Mouse (Mus musculus): ENCODE results near the gene Draxin. TPM values are rescaled to one million over a fixed set of nuclear protein-coding genes. Genes with fewer than 3 reads are reported as not detected.

Gene Draxin
- total and polyA plus RNA-seq, 2 experiments from 2014 or later, result 0.01 TPM; not detected in 1

GRCm38 (mm10) chr4:148158436-148159348 is 28.2 kb upstream of the Draxin start:
- peaks cover 14% of the 10 kb centered on the region; the same call in 1 of the 2 replicates for H3K36me3 ChIP-seq (replicated peaks; ENCODE audit: control insufficient read depth, insufficient read depth, low read length)
- peak overlapping the region; percentile 74 for H3K27ac ChIP-seq (ENCODE audit: low read depth)
- H3K9me3 ChIP-seq (replicated peaks; ENCODE audit: control insufficient read depth, low read length), result no peaks in the 10 kb centered on the region
- no peak for DNase-seq (ENCODE audit: low spot score)
- peaks cover 41% of the 10 kb centered on the region for H3K27me3 ChIP-seq (ENCODE audit: control insufficient read depth, insufficient read depth, low read length)
- H3K4me1 ChIP-seq (ENCODE audit: control insufficient read depth, insufficient read depth), result 0 out of 2 replicates have a peak, but pooled peaks cover 5% of the 10 kb centered on the region
- H3K9ac ChIP-seq (replicated peaks; ENCODE audit: low read depth, low read length), result peak overlapping the region; percentile 66
- H3K4me2 ChIP-seq (ENCODE audit: low read depth, low read length), result peak overlapping the region; percentile 95
- WGBS, result 28% methylated on average over 27 of the region's 27 CpGs
- ATAC-seq (ENCODE audit: insufficient read depth, low read depth), result no peak
- TF ChIP-seq CTCF (IDR thresholded peaks at IDR 0.05; ENCODE audit: low read depth) (no peak), EP300 (IDR thresholded peaks at IDR 0.05; ENCODE audit: low read depth) (no peak)
- peak overlapping the region; percentile 69 for H3K4me3 ChIP-seq (ENCODE audit: low read depth, low read length)

- TF ChIP-seq CTCF (IDR thresholded peaks at IDR 0.05; ENCODE audit: low read depth) (peak; percentile 49), EP300 (IDR thresholded peaks at IDR 0.05; ENCODE audit: low read depth) (no peak)
- WGBS, result 58% methylated on average over 3 of the region's 3 CpGs
- no peaks in the 10 kb centered on the region for H3K9me3 ChIP-seq (replicated peaks; ENCODE audit: control insufficient read depth, low read length)
- DNase-seq (ENCODE audit: low spot score) (no peak), ATAC-seq (ENCODE audit: insufficient read depth, low read depth) (no peak)
- H3K27ac ChIP-seq (ENCODE audit: low read depth), result no peak overlapping the region
- H3K9ac ChIP-seq (replicated peaks; ENCODE audit: low read depth, low read length), result no peak overlapping the region
- H3K4me3 ChIP-seq (ENCODE audit: low read depth, low read length), result no peak overlapping the region
- H3K36me3 ChIP-seq (replicated peaks; ENCODE audit: control insufficient read depth, insufficient read depth, low read length), result peaks cover 18% of the 10 kb centered on the region; the same call in 1 of the 2 replicates
- H3K27me3 ChIP-seq (ENCODE audit: control insufficient read depth, insufficient read depth, low read length), result peaks cover 5% of the 10 kb centered on the region
- H3K4me1 ChIP-seq (ENCODE audit: control insufficient read depth, insufficient read depth), result 0 out of 2 replicates have a peak, but pooled peaks cover 5% of the 10 kb centered on the region
- no peak overlapping the region for H3K4me2 ChIP-seq (ENCODE audit: low read depth, low read length)
These were observed 24.5 kb upstream of the Draxin start for GRCm38 (mm10) chr4:148154982-148155381.

GRCm38 (mm10) chr4:148154006-148154405 is 23.5 kb upstream of the Draxin start:
- no peak overlapping the region for H3K27ac ChIP-seq (ENCODE audit: low read depth)
- no peaks in the 10 kb centered on the region; the same call in 1 of the 2 replicates for H3K27me3 ChIP-seq (ENCODE audit: control insufficient read depth, insufficient read depth, low read length)
- H3K9ac ChIP-seq (replicated peaks; ENCODE audit: low read depth, low read length), result no peak overlapping the region
- no peak for DNase-seq (ENCODE audit: low spot score)
- peaks cover 18% of the 10 kb centered on the region; the same call in 1 of the 2 replicates for H3K36me3 ChIP-seq (replicated peaks; ENCODE audit: control insufficient read depth, insufficient read depth, low read length)
- 0 out of 2 replicates have a peak, but pooled peaks cover 5% of the 10 kb centered on the region for H3K4me1 ChIP-seq (ENCODE audit: control insufficient read depth, insufficient read depth)
- H3K4me3 ChIP-seq (ENCODE audit: low read depth, low read length), result no peak overlapping the region
- 89% methylated on average over 4 of the region's 4 CpGs for WGBS
- no peak for ATAC-seq (ENCODE audit: insufficient read depth, low read depth)
- no peak overlapping the region for H3K4me2 ChIP-seq (ENCODE audit: low read depth, low read length)
- H3K9me3 ChIP-seq (replicated peaks; ENCODE audit: control insufficient read depth, low read length), result no peaks in the 10 kb centered on the region
- no peak for TF ChIP-seq EP300 (IDR thresholded peaks at IDR 0.05; ENCODE audit: low read depth)
- TF ChIP-seq CTCF (IDR thresholded peaks at IDR 0.05; ENCODE audit: low read depth), result no peak

GRCm38 (mm10) chr4:148152547-148152946 is 22.0 kb upstream of the Draxin start:
- ATAC-seq (ENCODE audit: insufficient read depth, low read depth) (no peak), DNase-seq (ENCODE audit: low spot score) (no peak)
- Histone ChIP-seq H3K9me3 (replicated peaks; ENCODE audit: control insufficient read depth, low read length) (no peaks in the 10 kb centered on the region), H3K27ac (ENCODE audit: low read depth) (no peak overlapping the region), H3K9ac (replicated peaks; ENCODE audit: low read depth, low read length) (no peak overlapping the region), H3K27me3 (ENCODE audit: control insufficient read depth, insufficient read depth, low read length) (no peaks in the 10 kb centered on the region), H3K4me2 (ENCODE audit: low read depth, low read length) (no peak overlapping the region), H3K4me3 (ENCODE audit: low read depth, low read length) (no peak overlapping the region), H3K36me3 (replicated peaks; ENCODE audit: control insufficient read depth, insufficient read depth, low read length) (peaks cover 22% of the 10 kb centered on the region), H3K4me1 (ENCODE audit: control insufficient read depth, insufficient read depth) (no peaks in the 10 kb centered on the region)
- WGBS, result 80% methylated on average over 5 of the region's 5 CpGs
- no peak for TF ChIP-seq EP300 (IDR thresholded peaks at IDR 0.05; ENCODE audit: low read depth)
- TF ChIP-seq CTCF (IDR thresholded peaks at IDR 0.05; ENCODE audit: low read depth), result no peak

- H3K36me3 ChIP-seq (replicated peaks; ENCODE audit: control insufficient read depth, insufficient read depth, low read length), result peaks cover 25% of the 10 kb centered on the region
- ATAC-seq (ENCODE audit: insufficient read depth, low read depth), result peak; percentile 92
- no peak for TF ChIP-seq EP300 (IDR thresholded peaks at IDR 0.05; ENCODE audit: low read depth)
- TF ChIP-seq CTCF (IDR thresholded peaks at IDR 0.05; ENCODE audit: low read depth), result peak; percentile 76
These were observed 21.0 kb upstream of the Draxin start, which contains the start of gene Fbxo6 for GRCm38 (mm10) chr4:148151267-148152168. TSS of gene Fbxo6 (minus strand) at chr4:148152140.

More at GRCm38 (mm10) chr4:148151267-148152168, 21.0 kb upstream of the Draxin start, which contains the start of gene Fbxo6:
- no peaks in the 10 kb centered on the region for H3K27me3 ChIP-seq (ENCODE audit: control insufficient read depth, insufficient read depth, low read length)
- under 1% methylated on average over 52 of the region's 67 CpGs for WGBS
- H3K27ac ChIP-seq (ENCODE audit: low read depth), result peak within 1 kb of the TSS; percentile 96
- peak within 1 kb of the TSS; percentile 83 for H3K9ac ChIP-seq (replicated peaks; ENCODE audit: low read depth, low read length)
- peak; percentile 87 for DNase-seq (ENCODE audit: low spot score)
- no peaks in the 10 kb centered on the region for H3K9me3 ChIP-seq (replicated peaks; ENCODE audit: control insufficient read depth, low read length)
- peak within 1 kb of the TSS; percentile 96 for H3K4me2 ChIP-seq (ENCODE audit: low read depth, low read length)
- H3K4me3 ChIP-seq (ENCODE audit: low read depth, low read length), result peak within 1 kb of the TSS; percentile 81
- no peaks in the 10 kb centered on the region for H3K4me1 ChIP-seq (ENCODE audit: control insufficient read depth, insufficient read depth)
